Mouse (Mus musculus): ENCODE data around the gene Frmd4a.
"Not testable (repeated sequence)": the region's sequence is repeated elsewhere in the genome, so short reads cannot be mapped to it uniquely, and the experiment has no call there.

The Frmd4a gene

GRCm38 (mm10) chr2:4593878-4594387 is 576.4 kb downstream of the Frmd4a start:
- DNase-seq = no peak

GRCm38 (mm10) chr2:4596992-4597391 is 579.5 kb downstream of the Frmd4a start:
- DNase-seq = no peak

GRCm38 (mm10) chr2:4601034-4601890 is 583.7 kb downstream of the Frmd4a start:
- DNase-seq = peak; percentile 76

GRCm38 (mm10) chr2:4603361-4603945 is 585.9 kb downstream of the Frmd4a start:
- peak; percentile 28 for DNase-seq

GRCm38 (mm10) chr2:4606559-4606958 is 589.0 kb downstream of the Frmd4a start:
- no peak for DNase-seq

- no peak for DNase-seq
These were observed 590.7 kb downstream of the Frmd4a start for GRCm38 (mm10) chr2:4608253-4608652.

GRCm38 (mm10) chr2:4609433-4609832 is 591.9 kb downstream of the Frmd4a start:
- DNase-seq = no peak

GRCm38 (mm10) chr2:4611295-4611694 is 593.8 kb downstream of the Frmd4a start:
- DNase-seq = no peak

- DNase-seq = peak; percentile 28
These were observed 594.2 kb downstream of the Frmd4a start for GRCm38 (mm10) chr2:4611704-4612103.

- DNase-seq = peak; percentile 45
These were observed 596.9 kb downstream of the Frmd4a start for GRCm38 (mm10) chr2:4614276-4614929.

GRCm38 (mm10) chr2:4615014-4615546 is 597.6 kb downstream of the Frmd4a start:
- no peak for DNase-seq

- DNase-seq = no peak
These were observed 599.5 kb downstream of the Frmd4a start for GRCm38 (mm10) chr2:4616995-4617394.

GRCm38 (mm10) chr2:4619126-4619525 is 601.6 kb downstream of the Frmd4a start:
- not testable (repeated sequence) for DNase-seq

GRCm38 (mm10) chr2:4619893-4620593 is 602.5 kb downstream of the Frmd4a start:
- DNase-seq = no peak

GRCm38 (mm10) chr2:4620640-4621401 is 603.3 kb downstream of the Frmd4a start:
- DNase-seq = no peak

GRCm38 (mm10) chr2:4621471-4621985 is 604.0 kb downstream of the Frmd4a start:
- no peak for DNase-seq

GRCm38 (mm10) chr2:4626911-4627310 is 609.4 kb downstream of the Frmd4a start:
- no peak for DNase-seq

- DNase-seq = no peak
These were observed 611.4 kb downstream of the Frmd4a start for GRCm38 (mm10) chr2:4628920-4629319.

- DNase-seq = no peak
These were observed 612.0 kb downstream of the Frmd4a start for GRCm38 (mm10) chr2:4629470-4629869.

GRCm38 (mm10) chr2:4630197-4630835 is 612.8 kb downstream of the Frmd4a start:
- DNase-seq = no peak

- no peak for DNase-seq
These were observed 618.3 kb downstream of the Frmd4a start for GRCm38 (mm10) chr2:4635804-4636203.
